Mouse (Mus musculus): Measurements from ENCODE around the gene Actl10.

Gene Actl10

DNA sequence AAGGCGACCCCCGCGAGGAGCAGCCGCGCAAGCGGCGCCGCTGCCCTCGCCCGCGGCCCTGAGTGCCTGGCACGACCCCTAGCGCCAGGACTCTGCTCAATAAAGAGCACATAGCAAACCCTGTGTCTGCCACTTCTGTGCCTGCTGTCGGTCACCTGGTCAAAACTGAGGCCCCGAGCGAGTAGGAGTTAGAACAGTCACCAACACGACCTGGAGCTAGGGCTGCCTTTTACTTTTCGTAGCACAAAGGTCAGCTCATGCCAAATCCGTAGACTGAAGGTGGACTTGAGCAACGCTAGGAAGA lies 1.7 kb upstream of the Actl10 start:
- intact Hi-C loops (cut with DNase I) = no loop called here

DNA sequence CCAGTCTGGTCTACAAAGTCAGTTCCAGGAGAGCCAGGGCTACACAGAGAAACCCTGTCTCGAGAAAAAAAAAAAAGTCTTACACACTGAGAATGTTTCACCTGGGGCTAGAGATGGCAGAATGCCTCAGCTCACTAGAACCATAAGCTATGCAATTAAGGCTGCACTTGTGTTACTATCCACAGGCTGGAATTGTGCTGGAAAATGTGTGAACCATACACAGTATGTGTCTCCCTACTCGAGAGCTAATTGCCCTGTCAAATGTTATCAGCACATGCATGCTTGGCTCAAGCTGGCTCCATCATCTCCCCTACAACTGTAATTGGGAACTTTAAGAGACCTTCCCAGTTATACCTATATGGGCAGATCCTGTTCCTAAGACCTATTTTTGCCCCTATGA lies 639 bp upstream of the Actl10 start:
- intact Hi-C loops (cut with DNase I) = no loop called here

DNA sequence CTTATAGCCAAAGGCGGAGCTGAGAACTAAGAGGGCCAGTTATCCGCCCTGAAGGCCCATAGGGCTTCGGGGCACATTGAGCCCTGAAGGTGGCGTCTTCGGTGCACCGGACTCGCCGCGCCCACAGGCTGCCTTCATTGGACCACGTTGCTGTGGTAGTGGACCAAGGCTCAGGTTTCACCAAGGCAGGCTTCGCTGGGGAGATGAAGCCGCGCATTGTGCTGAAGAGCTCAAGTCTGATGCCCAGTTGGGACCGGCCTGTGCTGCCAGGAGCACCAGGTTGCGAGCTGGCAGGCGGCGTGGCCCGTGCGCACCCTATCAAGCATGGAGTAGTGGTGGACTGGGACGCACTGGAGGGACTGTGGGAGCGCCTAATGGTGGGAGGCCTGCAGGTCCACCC lies 351 bp downstream of the Actl10 start:
- intact Hi-C loops (cut with DNase I) = no loop called here

DNA sequence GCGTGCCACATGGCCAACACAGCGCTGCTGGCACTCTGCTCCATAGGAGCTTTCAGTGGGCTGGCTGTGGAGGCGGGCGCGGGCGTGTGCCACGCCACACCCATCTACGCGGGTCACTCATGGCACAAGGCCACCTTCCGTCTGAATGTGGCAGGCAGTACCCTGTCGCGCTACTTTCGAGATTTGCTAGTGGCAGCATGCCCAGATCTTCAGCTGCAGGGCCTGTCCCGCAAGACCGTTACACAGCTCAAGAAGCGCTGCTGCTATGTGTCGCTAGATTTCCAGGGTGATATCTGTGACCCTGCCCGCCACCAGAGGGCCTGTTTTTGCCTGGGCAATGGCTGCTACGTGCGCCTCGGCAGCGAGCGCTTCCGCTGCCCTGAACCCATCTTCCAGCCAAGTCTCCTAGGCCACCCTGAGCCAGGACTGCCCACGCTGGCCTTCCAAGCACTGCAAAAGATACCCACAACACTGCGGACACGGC lies 890 bp downstream of the Actl10 start:
- intact Hi-C loops (cut with DNase I) = no loop called here

DNA sequence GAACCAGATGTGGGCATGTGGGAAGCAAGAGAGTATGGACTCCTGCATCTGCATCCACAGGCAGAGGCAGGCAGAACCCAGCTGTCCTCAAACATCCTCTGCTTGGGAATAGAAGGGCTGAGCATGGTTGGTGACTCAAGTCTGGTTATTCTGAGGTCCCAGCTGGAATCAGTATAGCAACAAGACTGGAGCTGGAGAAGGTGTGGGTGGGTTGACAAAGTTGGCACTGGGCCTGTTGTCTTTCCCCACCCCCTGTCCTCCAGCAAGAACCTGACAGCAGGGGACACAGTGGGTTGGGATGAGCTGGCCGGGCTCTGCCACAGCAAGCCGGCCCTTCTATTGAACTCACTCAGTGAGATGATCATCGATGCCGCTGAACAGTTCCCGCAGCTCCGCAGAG lies 3.7 kb downstream of the Actl10 start:
- intact Hi-C loops (cut with DNase I) = no loop called here

DNA sequence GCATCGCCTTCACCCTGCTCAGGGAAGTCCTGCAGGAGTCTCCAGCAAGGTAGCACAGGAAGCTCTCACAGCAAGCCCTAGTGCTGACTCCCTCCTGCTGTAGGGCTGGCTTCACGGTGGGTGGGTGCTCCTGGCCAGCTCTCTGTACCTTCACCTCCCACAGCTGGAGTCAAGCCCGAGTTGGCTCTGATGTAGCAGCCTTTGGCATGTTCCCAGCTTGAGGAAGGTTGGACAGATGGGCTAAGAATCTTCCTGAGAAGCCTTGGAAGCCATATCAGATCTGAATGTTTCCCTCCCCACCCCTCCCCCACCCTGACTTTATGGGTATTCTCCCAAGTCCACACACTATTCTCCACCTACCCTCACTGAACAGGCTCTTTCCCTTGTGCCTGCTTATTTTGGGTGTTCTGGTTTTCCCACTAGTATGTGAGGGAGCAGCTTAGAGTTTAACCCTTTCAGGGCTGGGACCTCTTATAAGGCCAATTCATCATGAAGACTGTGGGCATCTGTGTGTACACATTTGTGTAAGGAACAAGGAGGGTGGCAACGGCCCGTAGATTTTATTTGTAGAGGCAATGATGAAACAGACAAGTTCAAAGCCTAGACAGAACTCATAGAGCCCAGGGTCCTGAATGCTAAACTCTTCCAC lies 5.7 kb downstream of the Actl10 start:
- intact Hi-C loops (cut with DNase I) = no loop called here

DNA sequence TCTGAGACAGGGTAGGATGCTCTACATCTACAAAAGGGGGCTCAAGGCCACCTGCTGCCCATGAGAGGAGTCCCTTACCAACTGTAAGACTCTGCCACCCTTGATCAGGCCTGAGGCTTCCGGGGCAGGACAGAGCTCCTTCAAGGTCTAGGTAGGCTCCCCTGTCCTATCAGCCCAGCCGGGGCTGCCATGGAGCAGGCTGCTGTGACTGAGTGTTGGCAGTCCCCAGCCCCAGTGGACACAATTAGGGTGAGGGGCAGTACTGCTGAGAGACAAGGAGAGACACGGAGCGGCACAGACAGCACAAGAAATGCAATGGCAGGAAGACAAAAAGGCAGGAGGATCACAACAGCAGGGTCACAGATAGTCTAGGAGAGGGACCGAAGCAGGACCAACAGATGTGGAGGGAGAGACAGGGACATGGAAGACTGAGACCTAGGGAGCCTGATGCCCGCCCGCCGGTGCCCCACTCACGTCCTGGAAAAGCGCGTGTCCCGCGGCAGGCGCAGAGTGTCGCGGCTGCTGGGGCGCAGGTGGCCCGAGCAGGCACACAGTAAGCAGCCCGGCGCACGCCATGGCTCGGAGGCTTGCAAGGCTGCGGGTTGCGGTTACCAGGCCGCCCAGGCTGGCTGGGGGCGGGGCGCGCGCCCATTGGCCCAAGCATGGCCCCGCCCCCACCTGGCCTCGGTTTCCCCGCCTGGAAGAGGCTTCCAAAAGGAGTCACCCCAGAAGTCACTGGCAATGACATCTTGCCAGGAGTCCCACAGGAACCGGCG lies 6.9 kb downstream of the Actl10 start, which contains the start of gene Necab3:
TSS of gene Necab3 (minus strand) at position 627 of the 776 bp plus-strand sequence.
- intact Hi-C loops (cut with DNase I) = no loop called here

DNA sequence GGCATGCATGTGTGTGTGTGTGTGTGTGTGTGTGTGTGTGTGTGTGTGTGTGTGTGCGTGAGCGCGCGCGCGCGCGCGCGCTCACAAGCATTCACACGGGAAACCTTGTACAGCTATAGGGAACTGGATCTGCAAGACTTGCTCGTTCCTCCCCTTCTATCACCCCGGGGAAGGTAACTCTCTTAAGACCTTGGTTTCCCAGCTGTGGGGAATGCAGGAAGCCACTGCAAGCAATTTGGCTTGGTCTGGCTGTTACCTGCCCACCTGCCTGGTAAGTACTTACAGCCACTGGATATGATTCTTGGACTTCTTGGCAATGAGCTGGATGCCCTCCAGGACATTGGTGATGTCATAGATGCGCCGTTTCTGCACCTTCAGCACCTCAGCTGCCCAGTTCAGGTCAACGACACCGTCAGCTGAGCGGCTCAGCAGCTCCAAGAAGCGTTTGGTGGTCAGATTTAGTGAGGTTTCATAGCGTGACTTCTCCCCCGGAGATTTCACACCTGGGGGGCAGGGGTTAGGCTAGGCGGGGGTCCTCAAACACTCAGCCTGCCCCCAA lies 12.1 kb downstream of the Actl10 start:
- intact Hi-C loops (cut with DNase I) = no loop called here

DNA sequence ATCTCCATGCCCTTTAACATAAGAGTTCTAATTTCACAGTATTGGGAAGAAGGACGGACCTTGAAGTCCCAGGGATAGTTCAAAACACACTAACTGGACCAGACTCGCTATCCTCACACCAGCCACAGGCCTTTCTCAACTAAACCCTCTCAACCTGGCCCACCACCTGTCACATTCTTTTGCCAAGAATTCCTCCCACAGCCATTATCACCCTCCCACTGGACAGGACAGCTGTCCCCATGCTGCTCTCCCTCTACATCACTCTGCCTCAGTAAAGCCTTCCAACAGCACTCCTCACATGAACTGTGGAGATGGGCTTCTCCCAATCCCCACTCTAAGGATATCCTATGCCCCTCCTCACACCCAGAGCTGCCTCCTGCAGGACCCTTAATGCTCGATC lies 14.0 kb downstream of the Actl10 start:
- intact Hi-C loops (cut with DNase I) = no loop called here

DNA sequence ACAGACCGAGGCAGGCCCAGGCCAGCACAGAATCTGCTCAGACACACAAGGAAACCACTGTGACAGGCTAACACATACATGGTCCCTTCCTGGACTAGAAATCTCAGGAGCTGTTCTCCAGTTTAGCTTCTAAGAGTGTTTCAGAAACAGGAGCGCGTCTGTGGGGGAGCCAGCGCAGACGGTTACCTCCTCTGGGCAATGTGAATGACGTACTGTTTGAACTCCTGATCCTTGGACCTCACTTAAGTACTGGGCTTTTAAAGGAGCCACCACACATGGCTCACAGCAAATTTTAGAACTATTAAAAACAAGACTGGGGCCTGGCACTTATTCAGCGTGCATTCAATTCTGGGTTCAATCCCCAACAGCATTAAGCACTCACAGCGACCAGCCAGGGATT lies 15.1 kb downstream of the Actl10 start:
- intact Hi-C loops (cut with DNase I) = no loop called here

DNA sequence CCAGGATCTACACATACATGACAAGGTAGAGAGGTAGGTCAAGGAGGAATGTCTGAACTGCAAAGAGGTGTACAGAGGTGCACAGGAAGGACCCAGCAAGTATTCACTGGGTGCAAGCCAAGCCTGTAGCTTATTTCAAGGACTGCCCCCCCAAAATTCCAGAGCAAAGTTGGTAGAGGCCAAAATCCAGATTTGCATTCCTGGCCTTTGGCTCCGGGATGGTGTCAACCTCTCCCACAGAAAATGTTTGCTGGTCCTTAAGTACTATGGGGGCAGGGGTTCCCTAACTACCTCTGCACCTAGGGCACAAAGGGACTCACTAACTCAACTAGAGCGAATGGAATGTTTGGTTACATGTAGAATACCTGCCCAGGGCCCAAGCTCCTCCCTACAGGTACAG lies 16.2 kb downstream of the Actl10 start:
- intact Hi-C loops (cut with DNase I) = no loop called here

DNA sequence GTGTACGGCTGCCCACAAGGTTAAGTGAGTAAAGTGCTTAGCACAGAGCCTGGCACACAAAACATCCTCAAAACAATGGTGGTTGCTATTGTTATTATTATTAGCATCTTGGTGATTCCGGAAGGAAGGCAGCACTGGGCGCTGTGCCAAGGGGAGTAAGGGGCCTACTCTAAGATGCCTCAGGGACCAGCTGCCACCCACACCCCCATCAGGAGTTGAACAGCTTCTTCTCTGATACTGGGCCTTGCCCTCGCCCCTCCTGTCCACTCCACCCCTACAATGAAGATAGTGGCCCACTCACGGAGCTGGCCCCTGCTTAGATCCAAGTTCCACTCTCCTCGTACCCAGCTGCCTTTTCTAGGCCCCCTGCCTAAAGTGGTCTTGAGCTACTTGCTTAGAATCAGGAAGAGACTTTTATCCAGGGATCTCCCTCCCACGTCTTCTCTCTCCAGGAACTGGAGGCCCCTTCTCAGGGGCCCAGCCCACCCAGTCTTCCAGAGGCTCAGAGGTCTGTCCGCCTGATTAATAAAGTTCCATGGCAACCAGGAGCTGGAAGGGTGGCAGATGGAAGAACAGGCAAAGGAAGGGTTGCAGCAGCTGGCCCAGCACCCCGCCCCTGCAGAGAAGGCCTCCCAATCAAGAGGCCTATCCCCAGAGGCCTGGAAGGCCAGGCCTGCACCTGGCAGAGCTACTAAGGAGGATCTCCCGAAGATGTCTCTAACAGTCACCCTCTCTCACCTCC lies 16.9 kb downstream of the Actl10 start:
- intact Hi-C loops (cut with DNase I) = no loop called here

DNA sequence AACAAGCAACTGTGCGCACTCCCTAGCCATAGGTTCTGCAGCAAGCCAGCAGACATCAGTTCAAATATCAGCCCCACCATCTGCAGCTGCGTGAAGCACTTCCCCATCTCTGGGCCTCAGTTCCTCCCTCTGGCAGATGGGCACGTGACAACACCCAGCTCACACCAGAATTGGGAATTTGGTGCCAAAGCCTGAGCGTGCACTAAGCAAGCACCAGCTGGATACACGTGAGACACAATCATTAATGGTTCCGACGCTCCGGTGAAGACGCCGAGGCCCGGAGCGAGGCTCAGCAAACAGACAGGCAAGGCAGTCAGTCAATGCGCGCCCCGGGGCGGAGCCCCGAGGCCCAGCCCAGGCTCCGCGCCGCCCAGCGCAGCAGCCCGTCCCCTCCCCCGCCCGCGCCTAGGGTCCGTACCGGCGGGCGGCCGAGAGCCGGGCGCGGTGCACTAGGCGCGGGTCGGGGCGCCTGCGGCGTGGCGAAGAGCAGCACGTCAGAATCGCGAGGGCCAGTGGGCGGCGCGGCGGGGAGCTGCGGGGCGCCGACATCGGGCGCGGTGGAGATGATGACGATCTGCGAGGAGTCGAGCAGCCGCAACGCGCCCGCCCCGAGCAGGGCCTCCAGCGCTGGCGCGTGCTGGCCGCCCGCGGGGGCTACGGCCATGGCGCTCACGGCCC lies 17.6 kb downstream of the Actl10 start:
- intact Hi-C loops (cut with DNase I) = no loop called here

DNA sequence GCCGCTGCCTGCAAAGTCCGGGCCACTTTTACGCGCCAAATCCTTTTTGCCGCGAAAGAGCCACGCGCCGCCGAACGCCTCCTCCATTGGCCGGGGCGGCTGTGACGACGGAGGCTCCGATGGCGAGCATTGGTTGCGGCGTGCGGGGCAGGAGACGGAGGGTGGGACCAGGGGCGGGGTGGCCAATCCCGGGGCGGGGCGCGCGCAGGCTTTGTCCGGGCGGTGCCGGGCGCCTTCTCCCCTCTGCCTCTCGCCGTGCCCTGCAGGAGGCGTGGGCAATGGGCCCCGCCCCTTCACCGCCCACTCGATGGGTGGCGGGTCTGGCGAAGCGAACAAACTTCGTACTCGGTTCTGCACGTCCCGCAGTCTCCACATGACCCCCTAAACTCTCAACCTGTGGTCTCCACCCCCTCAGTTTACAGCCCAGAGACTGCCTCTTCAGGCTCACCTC lies 18.3 kb downstream of the Actl10 start, which contains the start of gene E2f1:
TSS of gene E2f1 (minus strand) at position 57 of the 451 bp plus-strand sequence.
- intact Hi-C loops (cut with DNase I) = loop anchor here (5.0 kb wide), 1 partner anchor 42 kb away; the partner anchor contains the start of genes 4930519P11Rik and Zfp341

DNA sequence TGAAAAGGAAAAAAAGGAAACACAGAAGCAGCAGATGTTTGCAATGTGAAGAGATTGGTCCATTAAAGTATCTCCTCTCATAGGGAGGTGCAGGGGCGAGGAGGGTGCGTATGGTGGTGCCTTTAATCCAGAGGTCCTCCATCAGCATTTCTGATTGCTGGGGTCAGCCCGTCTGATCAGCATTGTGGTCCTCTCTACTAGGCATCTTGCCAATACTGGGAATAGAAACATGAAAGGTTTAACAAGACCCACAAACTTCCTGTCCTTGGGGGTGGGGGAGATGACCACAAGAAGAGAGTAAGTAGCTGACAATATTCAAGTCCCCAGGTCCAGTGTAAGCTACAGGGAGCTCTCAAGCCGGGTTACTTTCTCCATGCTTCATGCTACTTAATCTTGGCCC lies 19.1 kb downstream of the Actl10 start:
- intact Hi-C loops (cut with DNase I) = loop anchor here (5.0 kb wide), 1 partner anchor 42 kb away; the partner anchor contains the start of genes 4930519P11Rik and Zfp341

DNA sequence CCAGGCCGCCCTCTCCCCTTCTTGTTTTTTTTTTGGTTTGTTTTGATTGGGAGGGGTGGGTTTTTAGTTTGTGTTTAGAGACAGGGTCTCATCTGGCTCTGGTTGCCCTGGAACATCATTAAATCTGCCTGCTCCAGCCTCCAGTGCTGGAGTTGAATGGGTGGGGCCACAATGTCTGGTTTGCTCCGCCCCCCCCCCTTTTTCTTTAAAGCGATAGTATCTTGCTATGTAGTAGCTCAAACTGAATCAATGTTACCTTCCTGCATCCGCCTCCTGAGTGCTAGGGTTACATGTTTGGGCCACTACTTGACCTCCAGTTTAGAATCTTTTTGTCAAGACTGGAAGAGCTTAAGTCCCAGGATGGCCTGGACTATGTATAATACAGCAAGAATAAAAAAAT lies 19.7 kb downstream of the Actl10 start:
- intact Hi-C loops (cut with DNase I) = loop anchor here (5.0 kb wide), 1 partner anchor 41 kb away; the partner anchor contains the start of genes 4930519P11Rik and Zfp341

DNA sequence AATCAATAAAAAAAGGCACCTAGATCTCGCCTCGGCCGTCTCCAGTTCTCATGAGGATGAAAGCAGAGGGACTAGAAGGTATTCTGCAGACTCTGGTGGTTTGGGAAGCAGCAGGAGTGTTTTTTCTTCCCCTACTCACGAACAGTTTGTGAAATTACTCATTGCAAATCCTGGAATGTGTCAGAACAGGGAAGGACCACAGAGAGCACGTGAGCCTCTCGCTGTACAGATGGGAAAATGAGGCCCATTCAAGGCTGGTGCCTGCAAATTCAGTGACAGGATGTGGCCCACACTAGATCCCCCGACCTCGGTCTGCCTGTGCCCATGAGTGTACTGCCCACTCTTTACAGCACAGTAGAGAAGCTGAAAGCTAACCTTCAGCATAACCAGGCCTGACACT lies 20.4 kb downstream of the Actl10 start:
- intact Hi-C loops (cut with DNase I) = loop anchor here (5.0 kb wide), 1 partner anchor 40 kb away; the partner anchor contains the start of genes 4930519P11Rik and Zfp341

DNA sequence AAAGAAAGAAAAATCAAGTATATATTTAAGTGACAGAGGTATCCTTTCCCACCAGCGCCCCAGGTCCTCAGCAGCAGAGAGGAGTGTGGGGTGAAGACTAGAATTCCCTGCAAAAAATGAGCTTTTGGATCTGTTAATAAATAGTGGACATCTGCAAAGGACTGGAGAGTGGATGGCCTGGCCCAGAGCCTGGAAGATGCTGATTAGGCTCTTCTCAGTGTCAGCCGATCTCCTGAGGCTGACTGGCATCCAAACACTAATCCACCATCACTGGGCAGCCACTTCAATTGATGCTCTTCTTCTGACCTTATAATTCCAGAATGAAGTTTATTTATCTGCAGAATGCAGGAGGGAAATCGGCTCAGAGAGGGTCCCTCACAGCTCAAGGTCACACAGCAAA lies 21.4 kb downstream of the Actl10 start:
- intact Hi-C loops (cut with DNase I) = loop anchor here (5.0 kb wide), 1 partner anchor 39 kb away; the partner anchor contains the start of genes 4930519P11Rik and Zfp341

DNA sequence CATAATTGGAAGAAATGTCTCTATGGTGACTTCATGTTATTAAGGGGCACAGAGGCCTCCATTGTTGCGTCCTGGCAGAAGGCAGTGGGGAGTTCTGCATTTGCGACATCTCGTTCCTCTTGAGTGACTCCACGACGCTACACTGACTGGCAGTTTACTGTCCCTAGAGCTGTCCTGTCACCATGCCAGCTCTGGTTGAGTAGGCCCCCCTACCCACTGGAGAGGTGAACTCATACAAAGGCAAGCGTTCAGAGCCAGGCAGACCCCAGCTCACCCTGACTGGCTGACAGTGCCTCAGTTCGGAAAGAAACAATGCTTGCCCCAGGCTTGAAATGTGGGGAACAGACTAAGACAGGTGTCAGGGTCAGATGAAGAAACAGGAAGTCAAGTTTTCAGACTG lies 22.7 kb downstream of the Actl10 start:
- intact Hi-C loops (cut with DNase I) = loop anchor here (5.0 kb wide), 1 partner anchor 38 kb away; the partner anchor contains the start of genes 4930519P11Rik and Zfp341

DNA sequence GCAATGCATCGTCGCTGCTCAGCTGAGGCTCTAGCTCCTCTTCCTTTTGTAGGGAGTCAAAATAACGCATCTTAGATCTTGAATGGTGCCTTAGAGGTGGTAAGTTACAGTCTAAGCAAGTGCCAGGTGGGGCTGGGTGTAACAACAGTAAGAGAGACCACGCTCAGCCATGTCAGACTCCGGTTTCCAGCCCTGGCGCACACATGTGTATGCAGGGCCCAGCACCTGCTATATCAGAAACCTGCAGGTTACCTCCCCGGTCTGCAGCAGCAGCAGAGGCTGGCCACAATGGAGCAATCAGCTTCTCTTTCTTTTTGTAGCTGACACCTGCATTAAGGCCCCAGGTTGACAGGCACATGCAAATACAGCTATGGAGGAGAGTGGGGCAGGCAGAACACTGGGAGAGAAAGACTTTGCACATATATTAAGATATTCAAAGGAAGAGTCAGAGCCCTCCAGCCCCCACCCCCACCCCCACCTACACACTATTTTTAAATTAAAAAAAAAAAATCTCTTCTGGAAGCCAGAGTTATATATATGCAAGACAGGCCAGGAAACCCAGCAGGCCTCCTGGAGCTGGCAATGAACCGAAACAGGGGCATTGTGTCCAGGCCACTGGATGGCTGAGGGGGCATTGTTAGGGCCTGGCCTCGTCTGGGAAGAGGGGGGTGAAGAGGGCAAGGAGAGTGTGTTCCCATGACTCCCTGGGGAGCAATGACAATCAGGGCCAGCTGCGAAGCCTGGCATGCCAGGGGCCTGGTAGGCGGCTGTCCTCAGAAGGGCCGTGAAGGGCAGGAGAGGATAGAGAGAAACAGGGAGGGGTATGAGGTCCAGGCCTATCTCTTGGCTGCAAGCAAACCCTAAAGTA lies 25.5 kb downstream of the Actl10 start:
- intact Hi-C loops (cut with DNase I) = no loop called here
